Mouse (Mus musculus) kidney, adult 2 months (tissue): ENCODE data around the gene Sema7a.

ENCODE experiments used
- CTCF ChIP-seq: fragments of 200-500 bp; conservative IDR thresholded peaks from 2 replicates; pipeline ENCODE4 v1.5.1; 2011; ENCODE audit warnings: low read depth, mild to moderate bottlenecking, control low read depth, low read length, moderate library complexity, mixed read lengths; ENCODE audit not compliant: insufficient read depth, insufficient read length
- POLR2A ChIP-seq: fragments of 200-500 bp; IDR thresholded peaks from one replicate; pipeline ENCODE4 v1.6.1; 2011; ENCODE audit warnings: low read depth, low read length, control low read depth

- TF ChIP-seq POLR2A = no peak
- no peak for TF ChIP-seq CTCF
These were observed 1.1 kb downstream of the Sema7a start for GRCm38 (mm10) chr9:57940861-57941638.
